Mouse (Mus musculus): ENCODE results near the gene Gpr146.

GRCm38 (mm10) chr5:139338403-139338802 lies 39.1 kb upstream of the Gpr146 start:
- TF ChIP-seq EP300 (IDR thresholded peaks at IDR 0.05) (no peak), CTCF (IDR thresholded peaks at IDR 0.05) (no peak)

All from lung, postnatal 0 days (tissue).